Comparison of ENCODE assay signal across 7 mouse cellular contexts in the genomic region with DNA sequence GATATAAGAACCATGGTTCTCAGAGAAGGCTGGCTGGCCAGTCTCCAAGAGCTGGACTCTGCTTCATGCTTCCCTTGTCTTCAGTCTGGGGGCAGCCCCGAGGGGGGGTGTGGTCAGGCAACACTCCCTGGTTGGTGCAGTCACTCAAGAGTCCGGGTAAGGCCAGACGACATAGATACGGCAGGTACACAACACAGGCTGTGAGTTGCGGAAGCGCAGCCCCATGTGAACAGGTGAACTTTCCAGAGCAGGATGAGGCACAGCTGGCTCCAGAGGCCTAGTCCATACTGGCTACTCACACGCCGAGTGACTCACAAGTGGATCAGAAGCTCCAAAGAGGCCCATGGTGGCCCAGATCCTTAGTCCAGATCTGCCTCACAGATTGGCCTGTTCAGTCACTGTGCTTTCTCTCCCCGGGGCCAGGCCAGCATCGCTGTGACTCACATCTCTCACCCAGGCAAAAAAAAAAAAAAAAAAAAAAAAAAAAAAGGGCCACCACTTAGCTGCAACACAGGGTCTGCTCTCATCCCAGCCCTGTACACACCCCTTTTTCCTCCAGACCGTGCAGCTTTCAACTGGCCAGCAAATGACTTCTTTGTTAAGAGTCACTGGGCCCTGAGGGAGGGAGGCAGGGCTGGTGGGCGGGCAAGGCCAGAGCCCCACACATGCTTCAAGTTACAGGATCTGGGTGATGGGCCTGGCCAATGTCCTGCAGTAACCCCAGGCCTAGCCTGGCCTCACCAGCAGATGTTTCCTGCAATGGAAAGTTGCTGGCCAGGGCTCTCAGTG. TPM values are rescaled to one million over a fixed set of nuclear protein-coding genes. Genes with fewer than 3 reads are reported as not detected.
DNase-seq lines count a peak whose midpoint lies in the region; ATAC-seq and TF ChIP-seq lines count a peak whose summit lies in the region.

No protein-coding gene starts in this region.

- peak overlapping the region; percentile 42; the same call in 1 of the 2 replicates for H3K4me2 ChIP-seq in CH12.LX (ENCODE audit: insufficient read depth, low read depth, poor library complexity, severe bottlenecking)
- 0 out of 2 replicates have a peak overlapping the region, but pooled peaks have one; percentile 8 for H3K4me2 ChIP-seq in embryonic facial prominence, embryonic 15.5 days (replicated peaks)
- H3K4me2 ChIP-seq in heart, embryonic 15.5 days, result peak overlapping the region; percentile 16; the same call in 1 of the 2 replicates
- H3K4me2 ChIP-seq in kidney, embryonic 16.5 days (replicated peaks; ENCODE audit: low read depth, low read length), result 0 out of 2 replicates have a peak overlapping the region, but pooled peaks have one; percentile 1

- no peak for DNase-seq in CH12.LX (ENCODE audit: extremely low read depth)
- DNase-seq in adrenal gland, adult 2 months, result peak; percentile 89
- peak; percentile 95 for DNase-seq in lung, postnatal 10 days
- DNase-seq in testis, postnatal 10 days (ENCODE audit: low spot score), result peak; percentile 67

- 43% methylated on average over 12 of the region's 12 CpGs for WGBS in embryonic facial prominence, embryonic 15.5 days
- WGBS in heart, embryonic 15.5 days, result 43% methylated on average over 12 of the region's 12 CpGs
- 46% methylated on average over 12 of the region's 12 CpGs for WGBS in kidney, embryonic 16.5 days

- no peak for TF ChIP-seq POLR2A in CH12.LX (IDR thresholded peaks at IDR 0.05; ENCODE audit: low read depth, low read length)

- TF ChIP-seq CTCF in CH12.LX (conservative IDR thresholded peaks at IDR 0.05 in 1 of 2, IDR thresholded peaks at IDR 0.05 in 1 of 2; ENCODE audit: low read depth in 2 of 2, low read length in 2 of 2), result no peak

- TF ChIP-seq RAD21 in CH12.LX (IDR thresholded peaks at IDR 0.05; ENCODE audit: low read depth, low read length), result no peak

- H3K4me1 ChIP-seq in CH12.LX (ENCODE audit: control insufficient read depth in 1 of 2, insufficient read depth in 2 of 2), result peaks cover 15 to 65% of the 10 kb centered on the region in 2 experiments
- peaks cover 20% of the 10 kb centered on the region; the same call in 1 of the 2 replicates for H3K4me1 ChIP-seq in embryonic facial prominence, embryonic 15.5 days
- peaks cover 34% of the 10 kb centered on the region for H3K4me1 ChIP-seq in heart, embryonic 15.5 days (replicated peaks)
- H3K4me1 ChIP-seq in kidney, embryonic 16.5 days (ENCODE audit: insufficient read depth, low read length), result peaks cover 39% of the 10 kb centered on the region

- dilution Hi-C loops in CH12.LX (cut with MboI; ENCODE audit: extremely low pct_ligation_motif_present, extremely low pct_unique_long_range_greater_than_20kb, low sequenced_read_pairs), result no loop called here

- no peaks in the 10 kb centered on the region for H3K9me3 ChIP-seq in CH12.LX (replicated peaks; ENCODE audit: low read length)
- H3K9me3 ChIP-seq in embryonic facial prominence, embryonic 15.5 days (replicated peaks), result no peaks in the 10 kb centered on the region
- no peaks in the 10 kb centered on the region for H3K9me3 ChIP-seq in heart, embryonic 15.5 days (replicated peaks)
- no peaks in the 10 kb centered on the region for H3K9me3 ChIP-seq in kidney, embryonic 16.5 days (ENCODE audit: low read length)

- peak overlapping the region in 1 of 3 experiments; percentile 15 for H3K4me3 ChIP-seq in CH12.LX (replicated peaks in 1 of 3; ENCODE audit: low read depth in 2 of 3, low read length in 2 of 3, poor library complexity in 1 of 3)
- H3K4me3 ChIP-seq in embryonic facial prominence, embryonic 15.5 days (replicated peaks), result no peak overlapping the region
- H3K4me3 ChIP-seq in heart, embryonic 15.5 days, result no peak overlapping the region
- no peak overlapping the region for H3K4me3 ChIP-seq in kidney, embryonic 16.5 days (ENCODE audit: low read length)

- peaks cover 6 to 93% of the 10 kb centered on the region in 2 experiments for H3K36me3 ChIP-seq in CH12.LX (replicated peaks in 1 of 2; ENCODE audit: control insufficient read depth in 1 of 2, insufficient read depth in 1 of 2, low read length in 1 of 2)
- H3K36me3 ChIP-seq in embryonic facial prominence, embryonic 15.5 days, result no peaks in the 10 kb centered on the region
- H3K36me3 ChIP-seq in heart, embryonic 15.5 days, result no peaks in the 10 kb centered on the region
- H3K36me3 ChIP-seq in kidney, embryonic 16.5 days (ENCODE audit: insufficient read depth, low read length), result 0 out of 2 replicates have a peak, but pooled peaks cover 5% of the 10 kb centered on the region

- H3K27ac ChIP-seq in CH12.LX (ENCODE audit: insufficient read depth, low read depth), result peak overlapping the region; percentile 45
- peak overlapping the region; percentile 60 for H3K27ac ChIP-seq in embryonic facial prominence, embryonic 15.5 days (replicated peaks)
- peak overlapping the region; percentile 48 for H3K27ac ChIP-seq in heart, embryonic 15.5 days
- H3K27ac ChIP-seq in kidney, embryonic 16.5 days (ENCODE audit: low read length), result peak overlapping the region; percentile 67

- TF ChIP-seq EP300 in CH12.LX (IDR thresholded peaks at IDR 0.05; ENCODE audit: low read length), result 0 out of 2 replicates have a peak, but pooled peaks have one; percentile 37

- H3K27me3 ChIP-seq in CH12.LX (replicated peaks), result no peaks in the 10 kb centered on the region
- H3K27me3 ChIP-seq in embryonic facial prominence, embryonic 15.5 days, result no peaks in the 10 kb centered on the region
- no peaks in the 10 kb centered on the region for H3K27me3 ChIP-seq in heart, embryonic 15.5 days
- no peaks in the 10 kb centered on the region for H3K27me3 ChIP-seq in kidney, embryonic 16.5 days (ENCODE audit: insufficient read depth, low read length)

- H3K79me2 ChIP-seq in CH12.LX (replicated peaks; ENCODE audit: control insufficient read depth, extremely low read depth, insufficient read depth, poor library complexity, severe bottlenecking), result no peaks in the 10 kb centered on the region

- peak; percentile 81 for ATAC-seq in embryonic facial prominence, embryonic 15.5 days (ENCODE audit: insufficient number of reproducible peaks, low FRiP score, low TSS enrichment, low read depth)
- peak; percentile 83 for ATAC-seq in heart, embryonic 15.5 days (replicated peaks; ENCODE audit: insufficient number of reproducible peaks, insufficient read depth, low FRiP score, low read depth)
- ATAC-seq in kidney, embryonic 16.5 days (ENCODE audit: low FRiP score, low TSS enrichment), result peak; percentile 89

- 0 out of 2 replicates have a peak overlapping the region, but pooled peaks have one; percentile 3 for H3K9ac ChIP-seq in CH12.LX (ENCODE audit: insufficient read depth, low read depth)
- no peak overlapping the region for H3K9ac ChIP-seq in embryonic facial prominence, embryonic 15.5 days
- H3K9ac ChIP-seq in heart, embryonic 15.5 days, result no peak overlapping the region
- peak overlapping the region; percentile 18; the same call in 1 of the 2 replicates for H3K9ac ChIP-seq in kidney, embryonic 16.5 days (replicated peaks; ENCODE audit: low read length)

- in situ Hi-C loops in CH12.LX (cut with MboI; ENCODE audit: low pct_ligation_motif_present, low pct_unique_long_range_greater_than_20kb, low sequenced_read_pairs), result no loop called here

TF ChIP-seq in CH12.LX, 34 proteins besides CTCF, POLR2A, EP300 and RAD21 (continues in another document):
- TF ChIP-seq IRF4 (IDR thresholded peaks at IDR 0.05; ENCODE audit: low read depth, low read length) (no peak), PAX5 (IDR thresholded peaks at IDR 0.05; ENCODE audit: low read length) (no peak), MAFK (IDR thresholded peaks at IDR 0.05; ENCODE audit: insufficient replicate concordance, low read length) (no peak), TCF12 (IDR thresholded peaks at IDR 0.05; ENCODE audit: low read depth, low read length) (peak; percentile 78; the same call in 1 of the 2 replicates), JUND (conservative IDR thresholded peaks at IDR 0.05; ENCODE audit: low read depth, low read length) (no peak), NRF1 (IDR thresholded peaks at IDR 0.05; ENCODE audit: low read depth, low read length) (no peak), CHD2 (IDR thresholded peaks at IDR 0.05; ENCODE audit: low read length) (peak; percentile 54), MYC (IDR thresholded peaks at IDR 0.05; ENCODE audit: low read depth, low read length) (no peak), GABPA (IDR thresholded peaks at IDR 0.05; ENCODE audit: insufficient replicate concordance, low read depth, low read length) (no peak), RCOR1 (conservative IDR thresholded peaks at IDR 0.05; ENCODE audit: low read depth, low read length) (no peak), E2F4 (IDR thresholded peaks at IDR 0.05; ENCODE audit: insufficient replicate concordance, low read depth, low read length) (no peak), UBTF (IDR thresholded peaks at IDR 0.05; ENCODE audit: low read depth, low read length) (no peak), MEF2A (IDR thresholded peaks at IDR 0.05; ENCODE audit: borderline replicate concordance, low read depth, low read length) (no peak), ELF1 (IDR thresholded peaks at IDR 0.05; ENCODE audit: low read depth, low read length) (no peak), MAX (IDR thresholded peaks at IDR 0.05; ENCODE audit: low read length) (no peak), POLR2AphosphoS2 (IDR thresholded peaks at IDR 0.05; ENCODE audit: low read depth, low read length) (no peak), BHLHE40 (IDR thresholded peaks at IDR 0.05; ENCODE audit: low read depth, low read length) (no peak), ZC3H11A (IDR thresholded peaks at IDR 0.05; ENCODE audit: low read depth, low read length) (no peak), KAT2A (IDR thresholded peaks at IDR 0.05; ENCODE audit: insufficient replicate concordance, low read length) (no peak), ZMIZ1 (IDR thresholded peaks at IDR 0.05; ENCODE audit: low read depth, low read length) (no peak), HCFC1 (IDR thresholded peaks at IDR 0.05; ENCODE audit: low read depth, low read length) (no peak), ZNF384 (IDR thresholded peaks at IDR 0.05; ENCODE audit: low read depth, low read length) (peak; percentile 91), ETS1 (conservative IDR thresholded peaks at IDR 0.05; ENCODE audit: low read depth, low read length) (0 out of 2 replicates have a peak, but pooled peaks have one; percentile 42), SIN3A (IDR thresholded peaks at IDR 0.05; ENCODE audit: low read length) (no peak)

RNA-seq across cellular contexts. Expression of a gene that starts 52.1 kb away (rescaled TPM):
- total RNA-seq in CH12.LX (2012; rRNA removed) (0.34 and 0.50 TPM in 2 replicates), CH12.LX (2014; rRNA removed) (0.07 and 0.08 TPM in 2 replicates)
- polyA plus RNA-seq in CH12.LX (2012; ENCODE audit: insufficient read length, low read depth), result not detected in 2 replicates
- 1 to 10 TPM; 5.2 to 8.3 TPM for total RNA-seq in adrenal gland, adult 2 months (2021)
- polyA plus RNA-seq in adrenal gland, adult 2 months (2012; rRNA removed), result 0.88 and 0.90 TPM in 2 replicates
- 13.7 and 14.0 TPM in 2 replicates for polyA plus RNA-seq in embryonic facial prominence, embryonic 15.5 days (2015; fragmentation: Nextera tagmentation; extraction: Ambion mirVana)
- polyA plus RNA-seq in heart, embryonic 15.5 days (2015; fragmentation: Nextera tagmentation; extraction: Ambion mirVana), result 1.5 and 5.2 TPM in 2 replicates
- 2.1 and 2.8 TPM in 2 replicates for polyA plus RNA-seq in kidney, embryonic 16.5 days (2015; fragmentation: Nextera tagmentation; extraction: Ambion mirVana)

Comparison
In these comparisons a context has a peak if more than half of its experiments do, and no peak if none do; other contexts are left out.
1. H3K9ac ChIP-seq: peak in CH12.LX (single experiment) and kidney, embryonic 16.5 days (single experiment); none in embryonic facial prominence, embryonic 15.5 days (single experiment) and heart, embryonic 15.5 days (single experiment).
2. Peak in every context shown above with its lines, with median percentiles within 50 percentile points of each other: H3K27ac ChIP-seq, H3K4me2 ChIP-seq and ATAC-seq.